Mouse (Mus musculus) cerebral cortex, adult 2 months (tissue): ENCODE results near the gene Tgfbr3.

Experiments
- WGBS: fragments of 180-500 bp; shearing (Covaris S2); methylation state at CpG from one replicate; pipeline ENCODE4 v1.1.7; 2018; 5-methylcytosine and 5-hydroxymethylcytosine counted together

Gene Tgfbr3

DNA sequence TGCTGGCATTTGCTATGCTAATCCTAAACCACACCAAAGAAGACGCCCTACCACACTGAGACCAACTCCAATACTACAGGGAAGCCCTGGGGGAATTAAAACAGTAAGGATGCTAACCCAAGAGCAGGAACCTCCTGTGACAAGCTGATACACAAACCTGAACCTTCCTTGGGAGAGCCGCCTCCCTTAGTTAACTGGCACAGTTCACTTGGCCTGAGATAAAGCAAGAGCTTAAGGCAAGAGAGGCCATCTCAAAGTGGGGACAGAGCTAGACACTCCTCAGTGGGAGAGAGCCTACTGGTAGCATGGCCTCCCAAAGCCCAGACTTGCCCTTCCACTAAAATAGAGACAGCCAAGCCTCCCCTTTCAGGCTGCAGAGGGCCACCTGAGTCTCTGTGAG lies 79.4 kb downstream of the Tgfbr3 start:
- 86% methylated on average over 2 of the region's 2 CpGs for WGBS

DNA sequence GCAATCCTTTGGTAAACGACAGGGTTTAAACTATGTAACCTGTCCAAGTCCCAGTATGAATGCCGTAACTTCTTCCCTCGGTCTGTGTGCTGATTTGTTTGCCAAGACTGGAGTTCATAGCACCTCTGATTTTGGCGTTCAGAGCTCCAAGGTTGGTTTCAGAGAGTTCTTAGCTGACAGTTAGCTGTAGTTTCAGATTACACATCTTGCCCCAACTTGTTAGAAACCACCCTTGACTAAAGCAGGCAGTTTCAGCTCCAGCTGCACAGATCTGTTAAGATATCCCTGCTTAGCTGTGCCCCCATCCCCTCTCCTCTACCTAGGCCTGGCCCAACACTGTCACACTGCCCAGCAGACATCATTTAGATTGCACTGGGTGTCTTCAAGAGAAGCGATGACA lies 81.5 kb downstream of the Tgfbr3 start:
- 88% methylated on average over 5 of the region's 5 CpGs for WGBS

DNA sequence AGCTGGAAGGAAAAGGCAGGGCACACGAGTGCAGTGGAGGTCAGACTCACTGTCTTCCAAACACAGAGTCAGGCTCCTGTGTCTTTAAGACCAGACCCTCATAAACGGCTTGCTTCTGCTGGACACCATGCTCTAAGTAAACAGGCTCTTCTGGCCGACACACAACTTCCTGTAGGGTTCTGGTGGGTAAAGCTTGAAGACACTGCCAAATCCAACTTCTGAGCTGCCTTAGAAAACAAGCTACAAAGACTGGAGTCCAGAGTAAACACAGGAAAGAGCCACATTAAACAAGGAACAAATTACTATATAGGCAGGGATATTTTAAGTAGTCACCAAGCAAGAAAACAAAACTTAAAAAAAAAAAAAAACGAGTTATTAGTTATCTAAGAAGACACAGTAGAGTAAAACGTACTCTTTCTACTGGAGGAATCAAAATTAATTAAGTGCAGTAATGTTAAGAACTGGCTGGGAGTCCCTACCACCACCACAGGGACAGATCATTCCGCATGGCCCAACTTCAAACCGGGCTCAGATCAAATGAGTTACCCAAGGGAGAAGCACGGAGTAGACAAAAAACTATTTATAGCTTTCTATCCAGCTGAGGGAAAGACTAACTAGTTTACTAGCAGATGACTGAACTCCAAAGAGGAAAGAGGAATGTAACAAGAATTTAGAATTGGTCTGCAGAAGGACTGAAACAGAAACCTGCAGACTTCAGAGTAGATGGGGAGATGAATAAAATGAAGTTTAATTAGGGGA lies 86.4 kb downstream of the Tgfbr3 start:
- 47% methylated on average over 8 of the region's 8 CpGs for whole genome bisulfite sequencing

DNA sequence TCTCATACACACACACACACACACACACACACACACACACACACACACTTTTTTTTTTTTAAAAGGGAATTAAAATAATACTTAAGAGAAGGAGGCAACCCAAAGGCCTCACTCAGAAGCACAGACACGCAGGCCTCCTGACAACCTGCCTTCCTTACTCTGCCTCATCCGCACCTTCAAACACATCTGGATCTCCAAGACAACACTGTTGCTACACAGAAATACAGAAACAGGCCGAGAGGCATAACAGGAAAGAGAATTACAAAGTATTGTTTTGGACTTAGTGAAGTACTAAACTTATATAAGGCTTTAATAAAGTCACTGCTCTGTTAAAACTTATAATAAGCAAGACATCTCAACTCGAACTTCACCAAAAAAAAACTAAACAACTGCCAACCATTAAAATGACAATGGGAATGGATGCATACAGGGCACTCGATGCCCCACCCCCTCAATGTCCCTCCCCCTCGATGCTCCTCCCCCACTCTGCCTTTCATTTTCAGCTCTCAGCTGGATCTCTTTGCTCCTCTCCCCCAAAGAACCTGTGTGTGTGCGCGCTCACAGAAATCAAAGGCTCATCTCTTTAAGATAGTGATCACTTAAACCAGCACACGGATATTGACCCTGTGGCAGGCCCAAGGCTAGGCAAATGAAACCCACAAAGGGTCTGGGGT lies 87.8 kb downstream of the Tgfbr3 start:
- 71% methylated on average over 9 of the region's 9 CpGs for WGBS

DNA sequence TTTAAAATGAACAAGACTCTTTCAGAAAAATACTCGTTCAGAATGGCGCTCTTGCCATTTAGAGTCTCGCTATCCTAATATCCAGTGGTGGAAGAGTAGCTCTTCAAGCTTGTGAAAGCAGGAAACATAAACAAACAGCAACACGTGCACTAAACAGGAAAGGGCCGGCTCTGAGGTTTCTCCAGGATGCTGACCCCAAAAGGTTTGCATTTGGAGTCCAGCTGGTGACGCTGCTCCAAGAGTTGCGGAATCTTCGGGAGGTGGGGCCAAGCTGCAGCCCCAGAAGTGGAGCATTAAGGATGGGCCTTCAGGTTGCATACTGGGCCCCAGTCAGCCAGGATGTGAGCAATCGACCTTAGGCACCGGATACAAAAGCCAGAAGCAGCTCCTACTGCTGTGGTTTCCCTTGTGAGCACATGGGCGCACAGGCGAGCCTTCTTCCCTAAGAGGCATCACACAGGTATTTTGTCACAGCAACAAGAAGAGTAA lies 88.5 kb downstream of the Tgfbr3 start:
- 73% methylated on average over 12 of the region's 12 CpGs for WGBS

DNA sequence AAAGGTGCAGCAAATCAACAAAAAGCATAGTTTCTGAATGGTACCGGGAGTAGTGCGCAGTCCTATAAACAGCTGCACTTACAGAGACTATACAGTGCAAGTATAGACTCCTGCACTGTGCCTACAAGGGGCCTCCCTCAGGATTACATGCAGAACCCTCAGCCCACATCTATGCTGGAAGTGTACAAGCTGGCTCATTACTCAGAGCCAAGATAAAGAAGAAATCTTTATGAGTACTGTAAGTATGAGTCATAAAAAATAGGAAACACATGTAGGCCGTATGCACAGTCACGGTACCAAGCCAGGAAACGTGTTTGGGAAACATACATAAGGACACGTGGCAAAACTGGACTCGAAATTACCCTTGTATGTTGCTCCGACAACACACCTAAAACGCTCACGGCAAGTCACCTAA lies 89.2 kb downstream of the Tgfbr3 start:
- 53% methylated on average over 10 of the region's 10 CpGs for whole genome bisulfite sequencing

DNA sequence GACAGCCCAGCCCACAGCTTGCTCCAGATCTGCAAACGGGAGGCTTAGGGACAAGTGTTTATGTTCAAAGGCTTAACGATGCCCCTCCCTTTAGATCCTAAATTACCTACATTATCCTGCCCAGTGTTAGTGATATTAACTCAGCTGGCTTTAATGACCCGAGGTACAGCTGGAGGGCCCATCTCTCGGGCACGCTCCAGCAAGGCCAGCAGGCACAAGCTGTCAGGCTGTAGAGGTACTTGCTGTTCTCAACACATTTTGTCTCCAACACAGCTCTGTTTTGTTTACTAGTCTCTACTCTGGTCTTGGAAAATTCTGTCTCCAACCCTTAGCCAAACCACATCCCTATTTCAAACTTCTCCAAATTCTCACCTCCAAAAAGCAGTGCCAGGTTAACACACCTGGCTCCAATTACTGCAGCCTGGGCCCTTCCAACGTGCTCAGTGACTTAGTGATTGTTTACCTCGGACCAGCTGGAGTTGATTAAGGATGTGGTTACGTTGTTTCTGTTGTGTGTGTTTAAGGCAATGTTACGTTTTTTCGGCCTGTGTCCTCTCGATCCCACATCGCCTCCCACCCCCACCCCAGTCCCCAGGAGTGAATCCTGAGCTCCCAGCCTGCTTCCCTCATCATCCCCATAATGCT lies 93.6 kb downstream of the Tgfbr3 start:
- 72% methylated on average over 12 of the region's 12 CpGs for WGBS

DNA sequence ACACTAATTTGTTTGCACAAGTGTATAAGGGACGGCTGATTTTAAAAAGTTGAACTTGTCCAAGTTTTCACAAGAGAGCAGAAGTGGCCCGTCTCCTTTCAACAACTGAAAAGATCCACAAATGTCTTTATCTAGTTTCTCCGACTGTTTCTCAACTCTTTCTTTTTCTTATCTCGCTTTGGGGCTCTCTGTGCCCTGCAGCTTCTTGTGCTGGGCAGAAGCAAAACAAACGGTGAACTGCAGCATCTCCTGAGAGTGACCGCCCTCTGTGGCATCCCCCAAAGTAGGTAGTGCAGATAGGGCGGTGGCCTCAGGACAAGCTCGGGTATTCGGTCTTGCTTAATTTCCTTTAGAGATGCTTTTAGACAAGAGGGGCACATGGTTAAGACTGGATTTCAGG lies 96.3 kb downstream of the Tgfbr3 start:
- 93% methylated on average over 9 of the region's 9 CpGs for WGBS

DNA sequence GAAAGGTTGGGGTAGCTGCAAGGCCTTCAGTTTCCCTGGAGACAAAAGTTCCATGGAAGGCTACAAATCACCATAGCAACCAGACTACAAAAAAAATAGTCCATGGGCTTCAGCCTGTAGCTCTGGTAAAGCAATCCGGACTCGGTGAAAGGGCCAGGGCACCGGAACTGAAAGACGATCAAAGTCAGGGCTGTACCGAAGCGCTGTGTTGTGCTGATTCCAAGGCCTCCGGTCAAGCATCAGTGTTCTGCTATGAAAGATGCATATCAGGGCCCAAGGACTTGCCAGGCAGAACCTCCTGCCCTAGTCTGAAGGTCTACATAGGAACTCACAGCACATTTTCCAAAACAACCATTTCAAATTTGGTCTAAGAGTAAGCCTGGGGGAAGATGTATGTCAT lies 97.1 kb downstream of the Tgfbr3 start:
- WGBS = 85% methylated on average over 7 of the region's 7 CpGs

DNA sequence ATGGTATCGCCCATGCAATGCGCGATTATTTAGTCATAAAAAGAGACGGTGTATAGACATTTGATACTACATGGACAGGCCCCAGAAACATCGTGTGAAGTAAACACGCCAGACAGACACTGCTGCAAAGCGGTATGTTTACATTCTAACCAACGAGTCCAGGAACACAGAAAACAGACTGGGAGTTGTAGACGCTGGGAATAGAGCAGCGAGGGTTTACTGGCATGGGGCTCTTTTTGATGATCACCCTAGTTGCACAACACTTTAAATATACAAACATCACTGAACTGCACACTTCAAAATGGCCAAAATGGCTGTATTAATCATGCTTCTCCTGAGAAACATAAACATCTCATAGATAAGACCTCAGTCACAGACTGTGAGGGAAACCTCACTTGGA lies 100.9 kb downstream of the Tgfbr3 start:
- WGBS = 82% methylated on average over 10 of the region's 10 CpGs

DNA sequence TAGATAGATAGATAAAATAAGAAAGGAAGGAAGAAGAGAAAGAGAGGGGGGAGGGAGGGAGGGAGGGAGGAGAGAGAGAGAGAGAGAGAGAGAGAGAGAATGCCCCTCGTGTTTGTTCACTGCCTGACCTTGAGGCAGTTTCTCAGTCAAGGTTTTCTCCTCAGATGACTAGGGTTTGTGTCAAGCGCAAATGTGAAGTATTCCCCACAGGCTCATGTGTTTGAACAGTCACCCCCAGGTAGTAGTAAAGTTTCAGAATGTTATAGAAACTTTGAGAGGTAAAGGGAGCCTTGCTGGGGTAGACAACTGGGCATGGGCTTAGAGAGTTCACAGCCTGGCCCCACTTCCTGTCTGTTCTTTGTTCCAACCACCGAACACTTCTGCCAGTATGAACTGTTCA lies 103.2 kb downstream of the Tgfbr3 start:
- WGBS = 85% methylated on average over 3 of the region's 3 CpGs

DNA sequence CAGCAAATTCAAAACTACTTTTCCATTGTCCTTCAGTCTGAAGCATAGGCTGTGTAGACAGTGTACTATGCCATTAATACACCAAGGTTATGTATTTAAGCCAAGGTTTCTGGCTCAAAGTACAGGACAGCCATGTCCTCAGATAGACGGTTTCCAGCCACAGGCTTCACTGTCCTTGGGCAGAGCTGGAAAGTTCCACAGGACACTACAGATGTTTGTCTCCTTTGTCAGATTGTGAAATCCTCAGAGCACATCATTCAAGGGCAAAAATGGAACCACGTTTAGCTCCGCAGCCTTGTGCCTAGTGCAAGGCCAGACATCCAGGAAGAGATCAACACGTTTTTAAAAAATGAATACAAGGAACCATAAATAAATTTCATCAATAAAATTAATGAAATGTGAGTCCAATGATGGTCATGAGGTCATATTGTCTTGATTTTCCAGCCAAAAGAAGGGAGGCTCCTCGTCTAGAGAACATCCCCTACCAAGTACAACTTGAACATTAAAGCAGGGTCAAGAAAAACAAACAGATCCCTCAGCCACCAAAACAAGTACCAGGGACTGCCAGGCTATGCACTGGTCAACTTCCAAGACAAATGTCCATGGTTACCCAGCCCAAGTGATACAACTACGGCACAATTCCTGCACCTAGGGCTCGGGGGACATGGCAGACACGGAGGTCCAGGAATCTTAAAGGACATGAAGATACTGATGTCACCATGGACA lies 105.1 kb downstream of the Tgfbr3 start:
- 84% methylated on average over 8 of the region's 8 CpGs for WGBS

DNA sequence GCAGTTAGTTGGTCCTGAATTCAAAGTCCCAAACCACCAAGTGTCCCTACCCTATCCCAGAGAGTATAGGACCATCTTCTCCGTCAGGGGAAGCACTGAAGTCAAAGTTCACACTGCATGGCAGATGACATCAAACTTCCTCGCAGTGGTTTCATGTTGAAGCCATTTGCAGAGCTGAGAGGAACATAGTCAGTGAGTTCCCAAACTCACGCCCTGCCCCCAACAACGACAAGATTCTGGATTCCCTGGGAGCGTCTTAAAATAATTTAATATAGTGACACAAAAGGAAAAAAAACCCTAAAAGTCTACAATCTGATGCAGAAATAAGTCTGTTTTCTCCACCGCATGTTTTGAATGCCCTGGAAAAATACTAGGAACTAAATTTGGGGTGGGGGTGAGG lies 105.9 kb downstream of the Tgfbr3 start:
- 79% methylated on average over 6 of the region's 6 CpGs for WGBS

DNA sequence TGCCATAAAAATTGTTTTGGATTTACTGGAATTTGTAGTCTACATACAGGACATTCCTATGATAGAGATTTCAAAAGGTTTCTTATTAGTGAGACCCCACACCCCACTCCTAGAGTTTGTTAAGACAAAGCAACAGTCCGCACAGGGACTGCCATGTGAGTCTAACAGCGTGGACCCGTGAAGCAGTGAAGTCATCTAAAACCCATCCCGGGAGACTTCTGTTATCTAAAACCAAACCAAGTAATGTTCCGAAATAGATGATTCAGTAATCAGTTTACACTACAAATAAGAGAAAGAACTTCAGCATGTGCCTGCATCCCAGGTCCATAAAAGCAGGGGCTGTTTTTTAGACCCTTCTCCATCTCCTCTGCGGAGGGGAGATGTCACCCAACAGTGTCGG lies 106.7 kb downstream of the Tgfbr3 start:
- 93% methylated on average over 7 of the region's 7 CpGs for WGBS

DNA sequence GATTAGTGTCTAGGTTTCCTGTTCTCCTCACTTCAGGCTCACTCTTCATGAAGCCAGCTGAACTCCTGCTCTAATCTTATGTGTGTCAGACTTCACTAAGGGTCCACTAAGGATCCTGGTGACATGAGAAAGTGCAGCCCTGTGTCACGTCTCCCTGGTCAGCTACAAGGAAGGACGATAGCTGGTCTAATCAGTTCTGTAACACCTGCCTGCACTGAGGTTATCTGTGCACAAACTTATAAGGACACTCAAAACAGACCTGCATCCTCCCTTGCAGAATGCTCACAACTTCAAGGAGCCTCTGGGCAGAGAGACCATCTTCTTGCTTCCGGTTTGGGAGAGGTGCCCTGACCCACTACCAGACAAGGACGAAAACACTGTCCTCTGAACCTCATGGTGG lies 107.6 kb downstream of the Tgfbr3 start:
- WGBS = 91% methylated on average over 4 of the region's 4 CpGs

DNA sequence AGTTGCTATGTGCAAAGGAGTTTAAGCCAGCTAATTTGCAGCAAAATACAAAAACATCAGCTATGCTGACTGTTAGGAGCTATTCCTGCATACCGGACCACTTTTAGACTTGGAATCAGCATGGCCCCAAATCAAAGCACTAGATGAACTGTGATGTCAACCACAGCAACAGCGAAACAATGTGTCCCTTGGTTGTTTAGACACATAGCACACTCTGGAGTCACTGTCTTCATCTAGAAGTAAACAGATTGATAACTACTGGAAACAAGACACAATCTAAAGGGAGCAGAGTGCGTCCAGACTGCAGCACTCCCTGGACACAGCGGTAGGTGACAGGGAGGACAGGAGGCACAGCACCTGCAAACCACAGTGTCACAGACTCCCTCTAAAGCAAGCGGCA lies 110.2 kb downstream of the Tgfbr3 start:
- WGBS = 88% methylated on average over 5 of the region's 5 CpGs

DNA sequence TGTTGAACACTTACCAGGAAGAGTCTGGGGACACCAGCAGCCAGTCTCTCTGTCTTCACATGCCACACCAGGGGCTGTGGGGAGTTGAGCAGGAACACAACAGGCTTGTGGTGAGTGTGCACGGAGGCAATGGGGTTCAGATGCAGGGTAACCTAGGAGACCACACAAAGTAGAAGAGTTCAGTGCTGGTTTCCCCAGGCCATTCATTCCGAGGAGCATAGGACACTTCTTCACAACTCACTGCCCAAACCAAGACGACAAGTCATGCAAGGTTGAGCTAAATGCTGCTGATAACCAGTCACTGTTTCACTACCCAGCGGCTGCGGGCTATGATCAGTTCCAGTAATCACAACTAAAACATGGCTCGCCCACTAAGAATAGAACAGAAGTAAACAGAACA lies 111.6 kb downstream of the Tgfbr3 start:
- 70% methylated on average over 6 of the region's 6 CpGs for WGBS

DNA sequence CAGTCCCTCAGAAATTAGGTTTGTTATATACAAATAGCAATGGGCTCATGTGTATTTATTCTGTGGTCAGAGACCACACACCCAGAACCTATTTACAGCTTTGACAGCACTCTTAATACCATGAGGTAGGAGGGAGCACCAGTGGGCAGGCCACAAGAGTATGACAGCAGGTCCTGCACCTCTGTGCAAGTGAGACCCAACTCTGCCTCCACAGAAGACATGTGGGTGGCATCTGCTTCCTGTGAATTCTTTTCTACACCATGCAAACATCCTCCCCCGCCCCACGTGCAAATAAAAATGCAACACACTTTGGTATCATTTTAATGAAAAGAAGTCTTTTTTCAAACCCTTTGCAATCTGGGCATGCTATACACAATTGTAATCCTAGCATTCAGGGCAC lies 112.2 kb downstream of the Tgfbr3 start:
- WGBS = 61% methylated on average over 2 of the region's 2 CpGs

DNA sequence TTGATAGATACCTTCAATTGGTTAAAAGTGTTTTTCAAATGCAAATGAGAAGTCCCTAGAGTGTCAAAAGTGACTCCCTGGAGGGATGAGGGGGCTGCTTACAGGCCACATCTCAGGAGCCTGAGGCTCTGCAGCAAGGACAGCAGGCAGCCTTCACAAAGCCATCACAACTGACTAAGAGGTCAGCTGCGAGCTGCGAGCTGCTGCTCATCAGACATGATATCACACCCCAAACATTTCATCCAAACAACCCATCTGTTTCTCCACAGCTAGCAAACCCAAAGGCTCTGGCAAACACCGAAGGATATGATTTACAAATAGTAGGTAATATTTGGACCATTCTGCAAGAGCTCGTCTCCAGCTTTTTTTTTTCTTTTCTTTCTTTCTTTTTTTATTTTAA lies 112.6 kb downstream of the Tgfbr3 start:
- WGBS = 55% methylated on average over 4 of the region's 4 CpGs

DNA sequence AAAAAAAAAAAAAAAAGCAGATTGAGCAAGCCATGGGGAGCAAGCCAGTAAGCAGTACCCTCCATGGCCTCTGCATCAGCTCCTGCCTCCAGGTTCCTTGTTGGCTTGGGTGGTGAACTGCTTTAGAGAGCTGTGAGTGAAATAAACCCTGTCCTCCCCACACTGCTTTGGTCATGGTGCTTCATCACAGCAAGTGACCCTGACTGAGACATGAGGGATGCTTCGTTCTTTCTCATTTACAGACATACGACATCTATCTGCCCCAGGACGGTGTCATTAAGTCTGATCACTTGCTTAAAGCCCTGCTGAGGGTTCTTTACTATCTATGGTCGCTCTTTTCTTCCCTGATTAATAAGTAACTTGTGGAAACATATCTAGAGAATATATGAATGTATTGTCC lies 113.2 kb downstream of the Tgfbr3 start:
- 98% methylated on average over 4 of the region's 4 CpGs for WGBS

DNA sequence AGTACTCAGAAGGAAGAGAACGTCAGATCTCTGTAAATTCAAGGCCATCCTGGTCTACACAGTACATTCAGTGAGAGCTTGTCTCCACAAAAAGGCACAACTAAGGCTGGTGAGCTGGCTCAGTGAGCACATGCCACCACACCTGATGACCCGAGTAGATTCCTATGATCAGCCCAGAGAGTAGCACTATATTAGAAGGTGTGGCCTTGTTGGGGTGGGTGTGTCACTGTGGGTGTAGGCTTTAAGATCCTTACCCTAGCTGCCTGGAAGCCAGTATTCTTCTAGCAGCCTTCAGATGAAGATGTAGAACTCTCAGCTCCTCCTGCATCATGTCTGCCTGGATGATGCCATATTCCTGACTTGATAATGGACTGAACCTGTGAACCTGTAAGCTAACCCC lies 115.9 kb downstream of the Tgfbr3 start:
- 77% methylated on average over 2 of the region's 2 CpGs for WGBS

DNA sequence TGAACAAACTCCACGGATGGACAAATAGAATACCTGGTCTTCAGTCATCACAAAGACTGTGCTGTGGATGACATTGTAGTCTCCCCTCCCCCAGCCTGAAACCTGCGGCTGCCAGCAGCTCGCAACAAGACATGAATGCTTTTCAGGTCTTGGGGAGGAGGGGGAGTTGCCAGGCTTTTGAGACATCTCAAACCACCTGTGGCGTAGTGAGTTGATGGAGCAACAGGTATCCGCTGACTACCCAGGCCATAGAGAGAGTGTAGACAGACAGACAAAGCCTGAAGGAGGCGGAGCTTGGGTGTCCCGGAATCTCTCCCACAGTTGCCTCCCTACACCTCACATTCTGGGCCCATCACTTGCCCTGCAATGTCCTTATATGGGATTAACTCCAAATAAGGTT lies 117.6 kb downstream of the Tgfbr3 start:
- WGBS = 83% methylated on average over 7 of the region's 7 CpGs
